Mouse (Mus musculus) olfactory bulb, adult 2 months (tissue): ENCODE data around the gene Ube2f.

Experiments used
- CTCF ChIP-seq: fragments of 200-500 bp; IDR thresholded peaks from 2 replicates; pipeline ENCODE4 v1.5.1; 2012; ENCODE audit warnings: low read depth, mild to moderate bottlenecking, low read length, moderate library complexity; ENCODE audit not compliant: insufficient read depth
- POLR2A ChIP-seq: fragments of 200-500 bp; IDR thresholded peaks from 2 replicates; pipeline ENCODE4 v1.6.1; 2012; ENCODE audit warnings: mild to moderate bottlenecking, low read depth, low read length, moderate library complexity; ENCODE audit not compliant: insufficient read depth

DNA sequence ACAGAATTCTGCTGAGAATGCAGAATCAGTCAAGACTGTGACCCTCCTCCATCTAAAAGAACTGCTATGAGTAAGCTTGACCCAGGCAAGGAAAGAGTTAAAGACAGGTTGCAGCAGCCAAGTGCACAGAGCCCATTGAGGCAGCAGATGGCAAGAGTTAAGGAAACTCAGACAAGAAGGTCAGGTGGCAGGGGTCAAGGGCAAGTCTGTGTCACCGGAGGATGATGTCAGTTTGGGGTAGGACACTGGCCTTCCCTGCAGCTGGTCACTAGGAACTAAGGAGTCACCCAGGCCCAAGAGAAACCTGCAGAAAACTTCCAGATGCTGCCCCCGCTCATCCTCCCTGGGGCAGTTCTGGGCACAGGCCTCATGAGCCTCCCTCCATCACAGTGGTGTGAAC is 74.5 kb downstream of the Ube2f start:
- TF ChIP-seq CTCF (no peak), POLR2A (no peak)
